Mouse (Mus musculus) stomach, postnatal 0 days (tissue): Measurements from ENCODE around the gene Ptgfrn.

Experiments
- CTCF ChIP-seq: IDR thresholded peaks from 2 replicates; pipeline ENCODE4 v1.5.1; 2016; ENCODE audit warnings: antibody characterized with exemption, low read depth, mild to moderate bottlenecking, moderate library complexity
- EP300 ChIP-seq: optimal IDR thresholded peaks from 2 replicates; pipeline ENCODE3; 2016; ENCODE audit warnings: antibody characterized with exemption

- TF ChIP-seq EP300 (no peak), CTCF (no peak)
These were observed 78.5 kb downstream of the Ptgfrn start for GRCm38 (mm10) chr3:101031456-101032142.
